Mouse (Mus musculus) mammary gland, adult 2 months (tissue): ENCODE measurements around the gene Ccdc134. TPM values are rescaled to one million over a fixed set of nuclear protein-coding genes. Genes with fewer than 3 reads are reported as not detected.

Experiments
- polyA plus RNA-seq: library from polyadenylated mRNA; depleted of rRNA; stranded (reverse); fragments of >200 nt; gene quantifications from 2 replicates; pipeline ENCODE4 v1.2.3, GENCODE M21; 2012; ENCODE audit warnings: low replicate concordance; rRNA removed

The Ccdc134 gene
- polyA plus RNA-seq: 10.5 and 12.5 TPM in 2 replicates

DNA sequence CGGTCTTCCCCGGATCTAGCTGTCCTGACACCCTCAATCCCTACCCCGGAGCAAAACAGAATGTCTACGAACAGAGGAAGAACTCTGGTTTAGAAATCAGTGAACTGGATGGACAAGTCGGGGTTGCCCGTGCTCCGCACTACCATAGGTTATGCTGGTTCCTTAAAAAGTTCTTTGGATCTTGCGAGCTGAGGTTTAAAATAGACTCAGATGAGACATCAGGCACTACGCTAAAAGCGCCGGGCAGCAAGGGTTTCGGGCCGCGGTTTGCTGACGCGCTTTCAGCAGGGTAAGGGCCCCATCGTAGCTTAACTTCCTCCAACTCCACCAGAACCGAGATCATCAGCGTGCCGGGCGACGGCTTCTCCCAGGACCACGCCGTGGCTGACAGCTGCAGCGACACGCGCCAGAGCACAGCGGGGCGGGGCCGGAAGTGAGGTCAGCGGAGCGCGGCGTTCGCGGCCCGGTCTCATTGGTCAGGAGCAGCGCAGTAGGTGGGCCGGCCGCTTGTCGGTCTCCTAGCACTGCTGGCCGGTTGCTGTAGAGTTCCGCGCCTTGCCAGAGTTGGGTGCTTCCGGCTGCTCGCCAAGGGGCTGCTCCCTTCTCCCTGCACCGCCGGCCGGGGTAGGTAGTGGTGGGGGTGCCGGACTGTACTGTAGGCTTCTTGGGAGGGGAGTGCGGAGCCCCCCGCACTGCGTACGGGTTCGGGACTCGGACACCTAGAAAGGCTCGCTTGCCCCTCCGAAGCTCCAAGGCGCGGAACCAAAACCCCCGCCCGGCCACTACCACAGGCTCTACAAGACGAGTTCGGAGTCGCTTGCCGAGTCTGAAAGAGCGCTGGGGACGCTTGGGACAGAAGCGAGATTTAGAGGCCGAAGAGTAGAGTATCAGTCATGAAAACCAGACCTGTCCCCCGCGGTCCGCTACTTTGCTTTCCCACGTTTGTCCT, at the start of gene Ccdc134:
Gene Ccdc134 (plus strand): TSS at position 497 of the 949 bp plus-strand sequence.

DNA sequence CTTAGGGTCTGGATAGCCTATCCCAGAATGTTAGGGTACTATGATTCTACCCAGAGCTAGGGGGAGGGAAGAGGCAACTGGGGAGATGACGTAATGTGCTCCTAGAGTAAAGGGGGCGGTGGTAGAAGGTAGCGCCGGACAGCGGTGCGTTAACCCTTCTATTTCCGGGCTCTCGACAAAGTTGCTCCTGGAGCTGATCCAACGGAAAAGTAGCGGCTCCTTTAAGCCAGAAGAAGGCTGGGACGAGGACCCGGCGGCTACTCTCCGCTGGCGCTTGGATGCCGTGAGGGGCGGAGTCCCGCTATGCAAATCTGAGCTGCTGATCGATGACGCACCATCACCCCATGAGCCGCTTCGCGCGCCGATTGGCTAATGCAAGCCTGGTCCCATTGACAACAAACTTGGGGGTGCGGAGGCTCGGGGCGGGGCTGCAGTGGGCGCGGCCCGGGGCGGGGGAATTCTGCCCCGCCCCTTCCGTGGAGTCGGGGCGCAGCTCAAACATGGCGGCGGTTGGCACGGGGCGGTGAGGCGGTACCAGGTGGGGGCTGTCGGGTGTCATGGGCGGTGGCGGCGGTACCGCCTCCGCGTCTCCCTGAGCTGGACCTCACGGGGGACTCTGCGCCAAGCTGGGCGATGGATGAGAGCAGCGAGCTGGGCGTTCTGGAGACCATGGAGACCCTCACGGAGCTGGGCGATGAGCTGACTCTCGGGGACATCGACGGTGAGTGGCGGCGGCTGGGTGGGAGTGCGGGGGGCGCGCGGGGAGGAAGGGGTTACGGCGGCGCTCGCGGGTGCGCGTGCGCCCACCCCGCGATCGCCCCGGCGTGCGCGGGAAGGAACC, 19.3 kb downstream of the Ccdc134 start, which contains the start of gene Srebf2:
Gene Srebf2 (plus strand): TSS at position 412 of the 841 bp plus-strand sequence.

Other genes with a start within 250 kb of the Ccdc134 start
- gene Polr3h, start 201.7 kb upstream of the Ccdc134 start, polyA plus RNA-seq: 11.1 and 17.7 TPM in 2 replicates
- 5.1 and 6.6 TPM in 2 replicates for gene Csdc2, start 191.2 kb upstream of the Ccdc134 start, polyA plus RNA-seq
- 108 and 121 TPM in 2 replicates for gene Pmm1, start 167.0 kb upstream of the Ccdc134 start, polyA plus RNA-seq
- gene 1700029P11Rik, start 147.4 kb upstream of the Ccdc134 start, polyA plus RNA-seq: not detected in 2 replicates
- 17.4 and 31.6 TPM in 2 replicates for gene Xrcc6, start 140.1 kb upstream of the Ccdc134 start, polyA plus RNA-seq
- gene Desi1, start 94.1 kb upstream of the Ccdc134 start, polyA plus RNA-seq: 37.3 and 44.9 TPM in 2 replicates
- 53.7 and 64.9 TPM in 2 replicates for gene Snu13, start 80.3 kb upstream of the Ccdc134 start, polyA plus RNA-seq
- not detected in 2 replicates for gene 4930407I10Rik, start 68.8 kb upstream of the Ccdc134 start, polyA plus RNA-seq
- 0.04 TPM in 1 of 2 replicates, not detected in the other for gene Mei1, start 57.9 kb upstream of the Ccdc134 start, polyA plus RNA-seq
- gene Srebf2, start 19.3 kb downstream of the Ccdc134 start, polyA plus RNA-seq: 145 and 311 TPM in 2 replicates
- gene Shisa8, start 84.9 kb downstream of the Ccdc134 start, polyA plus RNA-seq: 1.4 and 7.0 TPM in 2 replicates
- 23.3 and 82.5 TPM in 2 replicates for gene Tnfrsf13c, start 96.4 kb downstream of the Ccdc134 start, polyA plus RNA-seq
- 3.3 and 9.3 TPM in 2 replicates for gene Cenpm, start 116.8 kb downstream of the Ccdc134 start, polyA plus RNA-seq
- 0.16 TPM in 1 of 2 replicates, not detected in the other for gene 1500009C09Rik, start 124.5 kb downstream of the Ccdc134 start, polyA plus RNA-seq
- 2.9 and 3.2 TPM in 2 replicates for gene Sept3, start 147.0 kb downstream of the Ccdc134 start, polyA plus RNA-seq
- gene Wbp2nl, start 171.0 kb downstream of the Ccdc134 start, polyA plus RNA-seq: not detected in 2 replicates
- 160 and 212 TPM in 2 replicates for gene Naga, start 211.0 kb downstream of the Ccdc134 start, polyA plus RNA-seq
- gene Pheta2, start 211.0 kb downstream of the Ccdc134 start, polyA plus RNA-seq: 2.2 and 3.2 TPM in 2 replicates
- 158 and 195 TPM in 2 replicates for gene Smdt1, start 211.0 kb downstream of the Ccdc134 start, polyA plus RNA-seq
- 232 and 241 TPM in 2 replicates for gene Ndufa6, start 226.4 kb downstream of the Ccdc134 start, polyA plus RNA-seq